In genomic region chr11:46848221-46848971, GRCm38 (mm10) we compare ENCODE assay signal across 9 mouse cellular contexts. TPM values are rescaled to one million over a fixed set of nuclear protein-coding genes. Genes with fewer than 3 reads are reported as not detected.
DNase-seq lines count a peak whose midpoint lies in the region; ATAC-seq and TF ChIP-seq lines count a peak whose summit lies in the region.
"Had no signal": no experiment of that assay in that cellular context is flagged by ENCODE, and none has a peak within 500 bp of the region (broad histone marks: within the 10 kb centered on the region; RNA-seq: fewer than 3 reads in every experiment).

No protein-coding gene starts in this region.

- H3K4me1 ChIP-seq in CH12.LX (ENCODE audit: control insufficient read depth in 1 of 2, insufficient read depth in 2 of 2): peaks cover 0 to 44% of the 10 kb centered on the region in 2 experiments; a peak in 3 of 4 replicates
- no peaks in the 10 kb centered on the region for H3K4me1 ChIP-seq in forebrain, postnatal 0 days (ENCODE audit: insufficient read depth)
- peaks cover 47% of the 10 kb centered on the region for H3K4me1 ChIP-seq in limb, embryonic 10.5 days

- dilution Hi-C loops in CH12.LX (cut with MboI; ENCODE audit: extremely low pct_ligation_motif_present, extremely low pct_unique_long_range_greater_than_20kb, low sequenced_read_pairs): no loop called here

- no peak overlapping the region for H3K9ac ChIP-seq in CH12.LX (ENCODE audit: insufficient read depth, low read depth)
- H3K9ac ChIP-seq in forebrain, postnatal 0 days: no peak overlapping the region
- H3K9ac ChIP-seq: liver, embryonic 14.5 days had no signal

- WGBS in forebrain, postnatal 0 days: 24% methylated on average over 8 of the region's 8 CpGs
- 33% methylated on average over 8 of the region's 8 CpGs for WGBS in limb, embryonic 10.5 days

- H3K36me3 ChIP-seq in CH12.LX (replicated peaks in 1 of 2; ENCODE audit: control insufficient read depth in 1 of 2, insufficient read depth in 1 of 2, low read length in 1 of 2): no peaks in the 10 kb centered on the region
- H3K36me3 ChIP-seq in forebrain, postnatal 0 days (ENCODE audit: insufficient read depth): no peaks in the 10 kb centered on the region
- H3K36me3 ChIP-seq in limb, embryonic 10.5 days: no peaks in the 10 kb centered on the region

- peak; percentile 76 for ATAC-seq in frontal cortex, adult (ENCODE audit: low TSS enrichment)
- peak; percentile 95 for ATAC-seq in forebrain, postnatal 0 days
- no peak for ATAC-seq in erythroblast, adult 5-6 weeks (replicated peaks; ENCODE audit: low FRiP score, poor library complexity, severe bottlenecking)
- ATAC-seq in CD4-positive, CD25-positive, alpha-beta regulatory T cell, adult 4 months: no peak

- peak in 1 of 2 experiments; percentile 44; a peak in 2 of 4 replicates for TF ChIP-seq CTCF in CH12.LX (conservative IDR thresholded peaks at IDR 0.05 in 1 of 2, IDR thresholded peaks at IDR 0.05 in 1 of 2; ENCODE audit: low read depth in 2 of 2, low read length in 2 of 2)
- TF ChIP-seq CTCF in forebrain, postnatal 0 days (IDR thresholded peaks at IDR 0.05; ENCODE audit: low read depth): peak; percentile 69

- no peak for TF ChIP-seq POLR2A in CH12.LX (IDR thresholded peaks at IDR 0.05; ENCODE audit: low read depth, low read length)

- peak; percentile 43 for TF ChIP-seq RAD21 in CH12.LX (IDR thresholded peaks at IDR 0.05; ENCODE audit: low read depth, low read length)

- DNase-seq in frontal cortex, postnatal 25 days (ENCODE audit: low spot score in 2 of 2): no peak
- peak; percentile 36 for DNase-seq in CH12.LX (ENCODE audit: extremely low read depth)
- peak; percentile 71 for DNase-seq in forebrain, postnatal 0 days
- peak; percentile 41 for DNase-seq in limb, embryonic 10.5 days (ENCODE audit: low spot score)
- DNase-seq in spleen, adult 12 weeks (ENCODE audit: low spot score): no peak

- H3K9me3 ChIP-seq in CH12.LX (replicated peaks; ENCODE audit: low read length): no peaks in the 10 kb centered on the region
- no peaks in the 10 kb centered on the region for H3K9me3 ChIP-seq in forebrain, postnatal 0 days (ENCODE audit: low read length)
- no peaks in the 10 kb centered on the region for H3K9me3 ChIP-seq in limb, embryonic 10.5 days (replicated peaks)

- H3K4me3 ChIP-seq in CH12.LX (replicated peaks in 1 of 3; ENCODE audit: low read depth in 2 of 3, low read length in 2 of 3, poor library complexity in 1 of 3): no peak overlapping the region
- no peak overlapping the region for H3K4me3 ChIP-seq in forebrain, postnatal 0 days (ENCODE audit: low read depth, low read length)
- no peak overlapping the region for H3K4me3 ChIP-seq in limb, embryonic 10.5 days

- no peaks in the 10 kb centered on the region for H3K27me3 ChIP-seq in CH12.LX (replicated peaks)
- H3K27me3 ChIP-seq in forebrain, postnatal 0 days (ENCODE audit: insufficient read depth, low read length): no peaks in the 10 kb centered on the region
- no peaks in the 10 kb centered on the region for H3K27me3 ChIP-seq in limb, embryonic 10.5 days (ENCODE audit: low read depth, poor library complexity, severe bottlenecking)

- no peak overlapping the region for H3K4me2 ChIP-seq in CH12.LX (ENCODE audit: insufficient read depth, low read depth, poor library complexity, severe bottlenecking)
- H3K4me2 ChIP-seq in forebrain, postnatal 0 days (ENCODE audit: low read depth): no peak overlapping the region

- in situ Hi-C loops in CH12.LX (cut with MboI; ENCODE audit: low pct_ligation_motif_present, low pct_unique_long_range_greater_than_20kb, low sequenced_read_pairs): no loop called here

- TF ChIP-seq EP300 in CH12.LX (IDR thresholded peaks at IDR 0.05; ENCODE audit: low read length): peak; percentile 68

- H3K27ac ChIP-seq in CH12.LX (ENCODE audit: insufficient read depth, low read depth): no peak overlapping the region
- no peak overlapping the region for H3K27ac ChIP-seq in forebrain, postnatal 0 days (ENCODE audit: low read depth, low read length)
- H3K27ac ChIP-seq in limb, embryonic 10.5 days: peak overlapping the region; percentile 76
- H3K27ac ChIP-seq: liver, embryonic 14.5 days had no signal

- H3K79me2 ChIP-seq in CH12.LX (replicated peaks; ENCODE audit: control insufficient read depth, extremely low read depth, insufficient read depth, poor library complexity, severe bottlenecking): no peaks in the 10 kb centered on the region

TF ChIP-seq in CH12.LX, 34 proteins besides CTCF, POLR2A, EP300 and RAD21:
- TF ChIP-seq MAFK (IDR thresholded peaks at IDR 0.05; ENCODE audit: insufficient replicate concordance, low read length): no peak
- no peak for TF ChIP-seq USF2 (conservative IDR thresholded peaks at IDR 0.05; ENCODE audit: low read depth, low read length)
- no peak for TF ChIP-seq TCF12 (IDR thresholded peaks at IDR 0.05; ENCODE audit: low read depth, low read length)
- peak; percentile 35; the same call in 1 of the 2 replicates for TF ChIP-seq ELF1 (IDR thresholded peaks at IDR 0.05; ENCODE audit: low read depth, low read length)
- no peak for TF ChIP-seq UBTF (IDR thresholded peaks at IDR 0.05; ENCODE audit: low read depth, low read length)
- TF ChIP-seq MXI1 (IDR thresholded peaks at IDR 0.05; ENCODE audit: low read depth, low read length): no peak; the same call in 1 of the 2 replicates
- no peak for TF ChIP-seq ETS1 (conservative IDR thresholded peaks at IDR 0.05; ENCODE audit: low read depth, low read length)
- 0 out of 2 replicates have a peak, but pooled peaks have one; percentile 33 for TF ChIP-seq CHD2 (IDR thresholded peaks at IDR 0.05; ENCODE audit: low read length)
- peak; percentile 54 for TF ChIP-seq IRF4 (IDR thresholded peaks at IDR 0.05; ENCODE audit: low read depth, low read length)
- TF ChIP-seq GABPA (IDR thresholded peaks at IDR 0.05; ENCODE audit: insufficient replicate concordance, low read depth, low read length): no peak
- TF ChIP-seq ZNF384 (IDR thresholded peaks at IDR 0.05; ENCODE audit: low read depth, low read length): 0 out of 2 replicates have a peak, but pooled peaks have one; percentile 9
- TF ChIP-seq NELFE (IDR thresholded peaks at IDR 0.05; ENCODE audit: low read depth, low read length): no peak
- TF ChIP-seq JUND (conservative IDR thresholded peaks at IDR 0.05; ENCODE audit: low read depth, low read length): no peak

RNA-seq across cellular contexts. Expression of gene Timd4, which starts 37.8 kb away (rescaled TPM):
- total RNA-seq in CH12.LX (2012; rRNA removed) (not detected in 2 replicates), CH12.LX (2014; rRNA removed) (not detected in 2 replicates)
- polyA plus RNA-seq in CH12.LX (2012; ENCODE audit: insufficient read length, low read depth): not detected in 2 replicates
- total RNA-seq in forebrain, postnatal 0 days (2014; rRNA removed): 0.08 and 0.24 TPM in 2 replicates
- not detected in 2 replicates for polyA plus RNA-seq in forebrain, postnatal 0 days (2015; fragmentation: Nextera tagmentation; extraction: Ambion mirVana)
- polyA plus RNA-seq in limb, embryonic 10.5 days (2016; fragmentation: Nextera tagmentation; extraction: Ambion mirVana): 0.09 and 0.10 TPM in 2 replicates
- 2.1 and 7.5 TPM in 2 replicates for total RNA-seq in erythroblast, adult 5-6 weeks (2015; ENCODE audit: low replicate concordance)
- total RNA-seq in erythroblast, adult 5-6 weeks (2017; ENCODE audit: low replicate concordance): 2.2 and 5.6 TPM in 2 replicates
- not detected for polyA plus RNA-seq in CD4-positive, CD25-positive, alpha-beta regulatory T cell, adult 4 months (2017; shearing (Covaris generic))

Comparison
In these comparisons a context has a peak if more than half of its experiments do, and no peak if none do; other contexts are left out.
1. ATAC-seq: peak in frontal cortex, adult (single experiment) and forebrain, postnatal 0 days (single experiment); none in erythroblast, adult 5-6 weeks (single experiment) and CD4-positive, CD25-positive, alpha-beta regulatory T cell, adult 4 months (single experiment).
2. DNase-seq: peak in CH12.LX (single experiment), forebrain, postnatal 0 days (single experiment) and limb, embryonic 10.5 days (single experiment); none in frontal cortex, postnatal 25 days (0 of 2) and spleen, adult 12 weeks (single experiment).